Mouse (Mus musculus) stomach, embryonic 16.5 days (tissue): ENCODE results near the gene Zfp503. TPM values are rescaled to one million over a fixed set of nuclear protein-coding genes. Genes with fewer than 3 reads are reported as not detected.

Experiments used
- ATAC-seq: fragments of 200-750 bp; cut with Nextera tagmentation; 2 replicates; pipeline ENCODE4 v1.8.0; 2017; ENCODE audit warnings: moderate number of reproducible peaks, moderate TSS enrichment; ENCODE audit not compliant: insufficient read depth, low FRiP score
- H3K27ac ChIP-seq: fragments of 300-500 bp; sonication (generic); 2 replicates; pipeline ENCODE4 v1.5.1; 2014; ENCODE audit warnings: low read length
- H3K27me3 ChIP-seq: fragments of 300-500 bp; sonication (generic); 2 replicates; pipeline ENCODE4 v1.6.1; 2014; ENCODE audit warnings: low read length, control low read depth, mixed read lengths; ENCODE audit not compliant: control insufficient read depth, insufficient read depth
- H3K36me3 ChIP-seq: fragments of 300-500 bp; sonication (generic); 2 replicates; pipeline ENCODE4 v1.6.1; 2014; ENCODE audit warnings: low read length; ENCODE audit not compliant: control insufficient read depth, insufficient read depth
- H3K4me1 ChIP-seq: fragments of 300-500 bp; sonication (generic); 2 replicates; pipeline ENCODE4 v1.6.1; 2014; ENCODE audit warnings: low read length, control low read depth, mixed read lengths; ENCODE audit not compliant: control insufficient read depth, insufficient read depth
- H3K4me2 ChIP-seq: fragments of 300-500 bp; sonication (generic); 2 replicates; pipeline ENCODE4 v1.6.1; 2014; ENCODE audit warnings: low read depth, low read length, mixed read lengths
- H3K4me3 ChIP-seq: fragments of 300-500 bp; sonication (generic); replicated peaks from 2 replicates; pipeline ENCODE4 v1.5.1; 2014; ENCODE audit warnings: mild to moderate bottlenecking, low read length
- H3K9ac ChIP-seq: fragments of 300-500 bp; sonication (generic); 2 replicates; pipeline ENCODE4 v1.6.1; 2014; ENCODE audit warnings: low read length
- H3K9me3 ChIP-seq: fragments of 300-500 bp; sonication (generic); replicated peaks from 2 replicates; pipeline ENCODE4 v1.6.1; 2016; ENCODE audit warnings: low read length, control low read depth; ENCODE audit not compliant: control insufficient read depth
- WGBS: fragments of 180-500 bp; shearing (Covaris S2); extraction: QIAGEN DNeasy Blood & Tissue Kit; methylation state at CpG from one replicate; pipeline ENCODE4 v1.1.7; 2014; 5-methylcytosine and 5-hydroxymethylcytosine counted together
- polyA plus RNA-seq: library from polyadenylated mRNA; unstranded; fragments of >200 nt; fragmentation: Nextera tagmentation; extraction: Ambion mirVana; gene quantifications from 2 replicates; pipeline ENCODE4 v1.2.1, GENCODE M21; 2015

The Zfp503 gene
- polyA plus RNA-seq, 1 experiment from 2014 or later, result 10.1 TPM

DNA sequence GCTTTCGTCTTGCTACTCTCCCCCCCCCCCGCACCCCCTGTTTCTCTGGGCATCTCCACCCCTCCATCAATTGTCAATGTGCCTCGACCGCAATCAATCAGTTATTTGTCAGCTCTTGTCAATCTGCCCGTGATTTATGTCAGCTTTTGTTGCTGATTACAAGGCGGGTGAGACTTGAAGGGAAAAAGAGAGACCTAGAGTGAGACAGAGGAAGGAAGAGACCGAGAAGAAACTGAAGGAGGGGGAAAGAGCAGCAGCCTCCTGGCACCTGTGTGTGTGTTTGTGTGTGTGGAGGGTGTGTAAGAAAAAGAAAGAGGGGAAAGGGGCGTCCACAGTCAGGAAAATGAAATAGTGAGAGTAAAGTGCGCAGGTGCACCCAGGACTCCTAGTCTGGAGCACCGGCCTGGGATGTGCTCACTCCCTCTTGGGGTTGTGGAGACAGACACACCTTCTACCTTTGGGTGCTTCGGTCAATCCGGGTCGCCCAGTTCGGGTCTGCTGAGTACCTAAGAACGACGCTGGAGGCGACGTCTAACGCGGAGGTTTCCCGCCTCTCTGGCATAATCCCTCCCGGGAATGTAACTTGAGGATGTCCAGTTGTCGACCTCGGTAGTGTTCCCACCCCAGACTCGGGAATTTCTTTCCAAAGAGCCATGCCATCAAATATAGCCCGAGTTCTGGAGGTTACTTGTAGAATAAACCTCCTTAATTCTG, 667 bp downstream of the Zfp503 start:
- no peak for ATAC-seq
- WGBS, result under 1% methylated on average over 26 of the region's 26 CpGs
- Histone ChIP-seq H3K27me3 (no peaks in the 10 kb centered on the region), H3K4me3 (peak overlapping the region; percentile 98), H3K9ac (peak overlapping the region; percentile 83), H3K27ac (peak overlapping the region; percentile 99), H3K9me3 (no peaks in the 10 kb centered on the region), H3K4me1 (peaks cover 6% of the 10 kb centered on the region; the same call in 1 of the 2 replicates), H3K4me2 (peak overlapping the region; percentile 86), H3K36me3 (0 out of 2 replicates have a peak, but pooled peaks cover 5% of the 10 kb centered on the region)

DNA sequence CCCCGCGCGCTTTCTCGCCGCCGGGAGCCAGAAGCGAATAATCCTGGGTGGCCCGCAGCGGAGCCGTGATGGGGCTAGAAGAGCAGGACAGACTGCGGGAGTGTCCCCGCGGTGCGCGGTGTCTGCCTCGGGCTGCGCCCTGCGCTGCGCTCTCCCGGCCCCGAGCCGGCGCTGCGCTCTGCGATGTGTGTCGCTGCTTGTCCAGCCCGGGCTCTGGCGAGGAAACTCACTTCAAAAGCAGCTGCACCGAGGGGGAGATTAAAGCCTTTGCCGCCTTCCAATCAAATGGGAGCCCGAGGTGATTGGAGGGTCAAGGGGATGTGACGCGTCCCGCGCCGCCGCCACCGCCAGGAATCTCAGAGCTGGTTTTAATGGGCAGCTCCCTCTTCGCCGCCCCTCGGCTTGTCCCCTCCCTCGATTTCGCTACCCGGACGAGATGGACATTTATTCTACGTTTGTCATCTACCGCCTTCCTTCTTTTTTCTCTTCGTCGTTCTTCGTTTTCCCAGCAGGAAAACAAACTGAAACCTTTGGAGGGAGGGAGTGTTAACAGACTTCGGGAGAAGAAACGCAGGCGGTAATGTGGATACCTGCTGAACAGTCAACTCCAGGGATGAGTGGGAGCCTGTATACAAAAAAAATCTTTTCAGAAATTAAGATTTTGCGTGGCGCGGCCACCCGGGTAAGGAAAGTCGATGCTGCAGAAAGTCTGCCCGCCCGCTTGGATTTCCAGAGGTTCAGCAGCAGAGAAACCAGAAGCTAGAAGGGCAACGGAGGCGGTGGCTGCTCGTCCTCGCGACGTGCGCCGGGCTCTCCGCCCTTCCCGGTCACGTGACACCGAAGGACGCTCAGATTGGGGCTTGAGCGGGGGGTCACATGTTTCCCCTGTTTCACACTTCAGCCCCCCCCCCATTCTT, 1.5 kb downstream of the Zfp503 start:
- H3K27ac ChIP-seq, result peak overlapping the region; percentile 99
- H3K36me3 ChIP-seq, result 0 out of 2 replicates have a peak, but pooled peaks cover 5% of the 10 kb centered on the region
- H3K9me3 ChIP-seq, result no peaks in the 10 kb centered on the region
- H3K4me1 ChIP-seq, result peaks cover 2% of the 10 kb centered on the region; the same call in 1 of the 2 replicates
- no peaks in the 10 kb centered on the region for H3K27me3 ChIP-seq
- peak overlapping the region; percentile 98 for H3K4me3 ChIP-seq
- H3K4me2 ChIP-seq, result peak overlapping the region; percentile 86
- peak; percentile 81 for ATAC-seq
- under 1% methylated on average over 73 of the region's 74 CpGs for WGBS
- peak overlapping the region; percentile 99 for H3K9ac ChIP-seq

DNA sequence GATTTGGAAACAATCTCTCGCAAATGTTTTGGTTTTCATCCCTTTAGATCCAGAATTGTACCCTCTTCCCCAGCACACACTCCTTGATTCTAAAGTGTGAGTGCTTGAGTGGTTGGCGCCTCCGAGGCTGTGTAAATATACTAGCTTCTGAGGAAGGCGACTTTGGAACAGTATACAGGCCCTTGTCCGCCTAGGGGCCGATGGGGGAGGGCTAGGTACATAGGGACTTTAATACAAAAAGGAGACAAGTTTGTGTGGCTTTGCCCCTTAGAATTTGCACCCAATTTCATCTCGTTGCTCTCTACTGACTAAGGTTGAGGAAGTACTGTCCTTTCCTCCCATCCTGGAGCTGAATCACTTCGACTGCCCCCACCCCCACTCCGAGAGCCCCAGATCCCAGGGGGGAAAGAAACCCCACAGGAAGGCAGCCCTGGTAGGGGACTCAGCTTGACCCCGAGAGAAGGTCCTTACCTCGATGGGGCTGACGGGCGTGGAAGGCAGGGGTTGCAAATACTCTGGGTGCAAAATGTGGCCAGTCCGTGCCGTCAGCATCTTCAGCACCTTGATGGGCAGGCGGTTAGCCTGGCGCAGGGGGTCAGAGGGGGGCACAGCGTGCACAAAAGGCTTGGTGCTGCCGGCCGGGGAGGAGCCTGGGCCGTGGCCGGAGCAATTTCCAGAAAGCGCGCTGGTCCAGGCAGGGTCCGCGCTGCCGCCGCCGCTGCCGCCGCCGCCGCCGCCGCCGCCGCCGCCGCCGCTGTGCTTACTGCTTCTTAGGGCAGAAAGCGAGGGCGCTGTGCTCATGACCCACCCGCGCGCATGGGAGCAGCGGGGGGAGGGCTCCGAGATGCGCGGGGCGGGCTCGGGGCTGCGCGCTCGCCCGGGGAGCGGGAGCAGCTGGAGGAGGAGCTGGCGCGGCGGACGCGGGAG, 2.4 kb downstream of the Zfp503 start:
- H3K36me3 ChIP-seq, result 0 out of 2 replicates have a peak, but pooled peaks cover 5% of the 10 kb centered on the region
- no peaks in the 10 kb centered on the region for H3K27me3 ChIP-seq
- H3K4me1 ChIP-seq, result peaks cover 9% of the 10 kb centered on the region
- H3K27ac ChIP-seq, result peak overlapping the region; percentile 99
- WGBS, result under 1% methylated on average over 51 of the region's 61 CpGs
- peak overlapping the region; percentile 98 for H3K4me3 ChIP-seq
- peak overlapping the region; percentile 99 for H3K9ac ChIP-seq
- peak overlapping the region; percentile 86 for H3K4me2 ChIP-seq
- no peaks in the 10 kb centered on the region for H3K9me3 ChIP-seq
- ATAC-seq, result peak; percentile 6; the same call in 1 of the 2 replicates

DNA sequence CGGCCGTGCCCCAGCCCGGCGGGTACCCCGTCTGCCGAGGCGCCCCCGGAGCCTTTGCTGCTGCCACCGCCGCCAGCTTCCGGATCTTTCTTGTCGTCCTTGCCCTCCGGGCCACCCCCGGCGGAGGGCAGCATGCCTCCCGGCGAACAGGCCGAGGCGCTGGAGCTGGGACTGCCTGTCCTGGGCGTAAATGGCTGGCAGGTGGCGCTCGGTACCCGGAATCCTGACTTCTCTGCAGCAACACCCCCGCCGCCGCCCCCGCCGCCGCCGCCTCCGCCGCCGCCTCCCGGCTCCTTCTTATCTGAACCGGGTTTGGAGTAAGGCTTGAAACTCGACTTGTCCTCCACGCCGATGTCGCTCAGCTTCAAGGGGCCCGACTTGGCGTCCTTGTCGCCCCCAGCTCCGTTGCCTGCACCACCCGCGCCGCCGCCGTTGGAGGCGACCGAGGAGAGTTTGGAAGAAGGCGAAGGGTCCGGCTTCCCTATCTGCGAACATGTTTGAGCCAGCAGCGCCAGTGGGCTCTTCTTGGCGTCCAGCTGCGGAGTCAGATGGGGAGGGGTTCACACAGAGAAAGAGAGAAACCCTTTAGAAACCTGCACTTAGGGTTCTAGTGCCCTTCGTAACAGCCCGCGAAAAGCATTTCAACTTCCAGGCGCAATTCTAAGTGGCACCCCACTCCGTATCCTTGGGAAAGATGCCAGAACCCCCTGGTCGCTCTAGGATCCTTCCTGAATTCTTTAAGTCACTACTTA, 3.2 kb downstream of the Zfp503 start:
- H3K9ac ChIP-seq, result peak overlapping the region; percentile 99
- ATAC-seq, result no peak
- 0 out of 2 replicates have a peak, but pooled peaks cover 5% of the 10 kb centered on the region for H3K36me3 ChIP-seq
- H3K27me3 ChIP-seq, result no peaks in the 10 kb centered on the region
- H3K27ac ChIP-seq, result peak overlapping the region; percentile 99
- H3K4me1 ChIP-seq, result peaks cover 12% of the 10 kb centered on the region
- H3K9me3 ChIP-seq, result no peaks in the 10 kb centered on the region
- peak overlapping the region; percentile 86 for H3K4me2 ChIP-seq
- under 1% methylated on average over 60 of the region's 62 CpGs for WGBS
- peak overlapping the region; percentile 98 for H3K4me3 ChIP-seq

DNA sequence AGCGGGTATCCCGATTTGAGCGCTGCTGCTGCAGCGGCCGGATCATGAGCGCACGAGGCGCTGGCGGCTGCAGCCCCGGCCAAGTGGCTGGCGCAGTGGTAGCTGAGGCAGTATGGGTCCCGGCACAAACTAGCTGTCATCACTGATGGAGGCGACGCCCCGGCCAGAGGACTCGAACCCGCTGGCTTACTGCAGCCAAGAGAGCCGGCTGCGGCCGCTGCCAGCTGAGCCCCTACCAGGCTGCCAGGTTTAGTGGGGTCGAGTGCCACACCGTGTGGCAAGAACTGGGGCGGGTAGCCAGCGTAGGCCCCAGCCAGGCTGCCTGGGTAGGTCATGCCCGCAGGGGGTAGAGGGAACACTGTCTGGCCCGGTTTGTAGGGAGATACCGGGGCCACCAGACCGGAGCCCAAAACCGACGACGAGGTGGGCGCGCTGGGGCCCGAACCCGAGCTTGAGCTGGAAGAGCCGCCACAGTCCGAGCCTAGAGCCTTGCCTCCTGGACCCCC, 3.9 kb downstream of the Zfp503 start:
- WGBS, result 3% methylated on average over 37 of the region's 37 CpGs
- Histone ChIP-seq H3K9me3 (no peaks in the 10 kb centered on the region), H3K4me1 (peaks cover 12% of the 10 kb centered on the region), H3K4me3 (peak overlapping the region; percentile 98), H3K27ac (peak overlapping the region; percentile 99), H3K27me3 (no peaks in the 10 kb centered on the region), H3K36me3 (0 out of 2 replicates have a peak, but pooled peaks cover 5% of the 10 kb centered on the region), H3K9ac (peak overlapping the region; percentile 99), H3K4me2 (peak overlapping the region; percentile 86)
- ATAC-seq, result no peak

- H3K27ac ChIP-seq, result peak overlapping the region; percentile 99
- H3K9ac ChIP-seq, result peak overlapping the region; percentile 99
- WGBS, result 3% methylated on average over 49 of the region's 49 CpGs
- H3K9me3 ChIP-seq, result no peaks in the 10 kb centered on the region
- ATAC-seq, result no peak
- peak overlapping the region; percentile 86 for H3K4me2 ChIP-seq
- peaks cover 12% of the 10 kb centered on the region for H3K4me1 ChIP-seq
- H3K4me3 ChIP-seq, result peak overlapping the region; percentile 98
- no peaks in the 10 kb centered on the region for H3K27me3 ChIP-seq
- 0 out of 2 replicates have a peak, but pooled peaks cover 5% of the 10 kb centered on the region for H3K36me3 ChIP-seq
These were observed 4.5 kb downstream of the Zfp503 start for GRCm38 (mm10) chr14:21984757-21985425.

DNA sequence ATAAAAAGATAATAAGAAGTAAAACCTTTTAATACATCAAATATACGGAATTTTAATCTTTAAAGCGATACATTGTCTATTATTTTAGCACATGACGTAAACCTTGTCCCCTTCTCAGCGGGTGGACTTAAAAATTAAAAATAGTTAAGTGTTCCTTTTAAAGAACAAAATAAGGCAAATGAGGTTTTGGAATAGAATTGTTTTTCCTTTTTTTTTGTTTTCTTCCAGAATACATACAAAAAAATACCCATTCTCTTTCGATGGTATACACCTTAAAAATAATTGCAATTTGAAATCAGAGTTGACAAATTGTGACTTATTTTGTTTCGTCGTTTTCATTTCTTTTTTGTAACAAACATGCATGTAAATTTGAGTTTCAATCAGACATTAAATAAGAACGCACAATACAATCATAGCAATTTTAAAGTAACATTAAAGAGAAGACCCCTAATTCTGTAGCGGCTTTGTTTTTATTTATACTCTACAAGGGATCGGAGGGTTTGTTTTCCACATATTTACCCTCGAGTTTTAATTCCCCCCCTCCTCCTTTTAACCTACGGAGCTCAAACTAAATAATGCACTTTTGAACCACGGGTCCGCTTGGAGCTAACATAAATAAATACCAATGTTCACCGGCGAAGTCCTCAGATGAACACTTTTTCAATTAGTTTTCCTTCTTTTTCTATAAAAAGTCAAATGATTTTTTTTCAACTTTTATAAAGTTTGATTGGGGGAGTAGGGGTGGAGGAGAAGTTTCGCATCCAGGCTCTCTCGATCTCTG, 5.3 kb downstream of the Zfp503 start:
- peak overlapping the region; percentile 99 for H3K9ac ChIP-seq
- H3K9me3 ChIP-seq, result no peaks in the 10 kb centered on the region
- 13% methylated on average over 18 of the region's 18 CpGs for WGBS
- H3K4me2 ChIP-seq, result peak overlapping the region; percentile 94
- peak overlapping the region; percentile 99 for H3K27ac ChIP-seq
- peaks cover 12% of the 10 kb centered on the region for H3K4me1 ChIP-seq
- no peak for ATAC-seq
- 0 out of 2 replicates have a peak, but pooled peaks cover 5% of the 10 kb centered on the region for H3K36me3 ChIP-seq
- no peaks in the 10 kb centered on the region for H3K27me3 ChIP-seq
- H3K4me3 ChIP-seq, result peak overlapping the region; percentile 98
